Mouse (Mus musculus): Measurements from ENCODE around the gene Fam171a2. TPM values are rescaled to one million over a fixed set of nuclear protein-coding genes. Genes with fewer than 3 reads are reported as not detected.
A peak's percentile ranks its signal among the peaks of the same experiment; 100 is the strongest.

Fam171a2 gene
- polyA plus RNA-seq, 1 experiment from 2014 or later: 7.9 TPM

DNA sequence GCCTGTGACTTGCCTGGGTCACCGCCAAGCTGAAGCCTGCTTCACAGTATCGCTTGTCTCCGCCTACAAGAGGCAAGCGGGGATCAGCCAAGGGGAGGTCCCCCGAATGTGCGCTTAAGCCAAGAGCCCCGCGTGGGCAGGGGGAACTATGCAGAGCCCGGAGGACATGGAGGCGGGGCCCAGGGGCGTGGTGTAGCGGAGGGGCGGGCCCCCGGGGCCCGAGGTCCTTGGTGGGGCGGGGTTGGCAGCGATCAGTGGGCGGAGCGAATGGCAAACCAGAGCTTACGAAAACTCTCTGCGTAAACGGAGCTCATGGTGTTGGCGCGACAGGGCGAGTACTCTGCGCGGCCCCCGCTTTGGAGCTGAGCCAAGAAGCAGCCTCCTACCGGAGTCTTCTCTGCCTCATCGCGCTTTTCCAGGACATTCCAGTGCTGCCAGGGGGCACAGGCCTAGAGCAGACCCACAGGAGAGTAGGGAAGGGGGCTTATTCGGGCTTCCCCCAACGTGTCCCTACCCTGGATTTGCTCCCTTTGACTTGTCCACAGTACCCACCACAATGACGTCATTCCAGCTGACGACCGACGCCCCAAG is 19.7 kb upstream of the Fam171a2 start:
- Histone ChIP-seq H3K9me3 (ENCODE audit: control insufficient read depth, low read length) (no peaks in the 10 kb centered on the region), H3K9ac (ENCODE audit: low read length) (peak overlapping the region; percentile 48), H3K27ac (replicated peaks; ENCODE audit: low read depth, low read length) (no peak overlapping the region), H3K4me2 (ENCODE audit: low read depth, severe bottlenecking) (peak overlapping the region; percentile 90), H3K4me3 (ENCODE audit: low read depth, low read length) (peak overlapping the region; percentile 34), H3K27me3 (ENCODE audit: control insufficient read depth, insufficient read depth, low read length) (peaks cover 3% of the 10 kb centered on the region; the same call in 1 of the 2 replicates), H3K4me1 (ENCODE audit: control insufficient read depth, insufficient read depth, low read length) (peaks cover 6% of the 10 kb centered on the region; the same call in 1 of the 2 replicates), H3K36me3 (ENCODE audit: control insufficient read depth, insufficient read depth, low read length) (no peaks in the 10 kb centered on the region)
- WGBS: under 1% methylated on average over 37 of the region's 37 CpGs
- peak; percentile 93 for ATAC-seq (ENCODE audit: insufficient number of reproducible peaks, low FRiP score, low TSS enrichment, low read depth)
- DNase-seq (ENCODE audit: low spot score): peak; percentile 93

DNA sequence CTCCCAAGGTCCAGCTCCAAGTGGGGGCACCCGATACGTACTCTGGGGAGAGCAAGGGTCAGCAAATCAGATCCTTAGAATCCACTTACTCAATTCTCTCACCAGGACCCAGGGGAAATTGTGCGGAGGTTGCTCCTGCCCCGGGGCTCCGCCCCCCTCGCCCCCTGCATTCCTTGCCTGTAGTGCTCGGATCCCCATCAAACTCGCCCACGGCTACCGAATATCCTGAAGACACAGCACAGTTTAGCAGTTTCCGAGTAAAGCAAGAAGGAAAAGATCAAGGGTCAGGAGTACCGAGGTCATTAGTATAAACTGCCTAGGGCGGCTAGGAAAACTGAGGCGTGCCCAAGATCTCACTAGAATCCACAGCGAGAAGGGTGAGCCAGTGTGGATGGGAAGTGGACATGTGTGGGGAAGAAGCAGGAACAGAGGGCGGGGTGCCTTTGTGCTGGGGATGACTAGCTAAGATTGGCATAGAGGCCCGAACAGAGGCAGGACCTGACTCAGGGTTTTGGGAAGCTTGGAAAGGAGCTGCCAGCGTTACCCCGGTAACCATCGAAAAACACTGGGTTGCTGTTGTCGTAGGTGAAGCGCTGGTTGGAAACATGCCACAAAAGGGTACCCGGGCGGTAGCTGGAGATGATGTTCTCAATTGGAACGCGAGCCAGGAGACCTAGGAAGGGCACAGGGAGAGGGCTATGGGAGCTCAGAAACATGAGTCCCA is 18.4 kb upstream of the Fam171a2 start:
- 12% methylated on average over 26 of the region's 26 CpGs for WGBS
- H3K4me3 ChIP-seq (ENCODE audit: low read depth, low read length): no peak overlapping the region
- no peak for ATAC-seq (ENCODE audit: insufficient number of reproducible peaks, low FRiP score, low TSS enrichment, low read depth)
- H3K27me3 ChIP-seq (ENCODE audit: control insufficient read depth, insufficient read depth, low read length): peaks cover 3% of the 10 kb centered on the region; the same call in 1 of the 2 replicates
- H3K4me2 ChIP-seq (ENCODE audit: low read depth, severe bottlenecking): no peak overlapping the region; the same call in 1 of the 2 replicates
- H3K9me3 ChIP-seq (ENCODE audit: control insufficient read depth, low read length): no peaks in the 10 kb centered on the region
- peak; percentile 55 for DNase-seq (ENCODE audit: low spot score)
- H3K36me3 ChIP-seq (ENCODE audit: control insufficient read depth, insufficient read depth, low read length): no peaks in the 10 kb centered on the region
- no peak overlapping the region for H3K27ac ChIP-seq (replicated peaks; ENCODE audit: low read depth, low read length)
- no peak overlapping the region for H3K9ac ChIP-seq (ENCODE audit: low read length)
- H3K4me1 ChIP-seq (ENCODE audit: control insufficient read depth, insufficient read depth, low read length): peaks cover 6% of the 10 kb centered on the region; the same call in 1 of the 2 replicates

GRCm38 (mm10) chr11:102464901-102465300 is 17.4 kb upstream of the Fam171a2 start:
- H3K27me3 ChIP-seq (ENCODE audit: control insufficient read depth, insufficient read depth, low read length): peaks cover 3% of the 10 kb centered on the region; the same call in 1 of the 2 replicates
- no peak for ATAC-seq (ENCODE audit: insufficient number of reproducible peaks, low FRiP score, low TSS enrichment, low read depth)

DNA sequence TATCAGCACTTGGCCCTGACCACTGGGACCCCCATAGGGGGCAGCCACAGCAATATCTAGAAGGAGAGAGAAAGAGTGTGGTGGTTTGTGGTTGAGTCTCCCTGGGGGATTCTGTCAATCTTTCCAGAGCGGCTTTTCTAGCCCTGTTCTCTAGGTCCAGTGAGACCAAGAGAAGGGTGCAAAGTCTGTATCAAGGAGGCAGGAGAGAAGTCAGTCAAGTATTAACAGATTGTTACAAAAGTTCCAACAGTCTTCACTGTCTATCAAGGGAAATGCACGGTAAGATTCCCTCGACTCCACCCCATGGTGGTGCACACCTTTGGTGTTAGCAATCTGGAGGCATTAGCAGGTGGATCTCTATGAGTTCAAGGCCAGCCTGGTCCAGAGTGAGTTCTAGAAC is 14.3 kb upstream of the Fam171a2 start:
- no peak for DNase-seq (ENCODE audit: low spot score)
- Histone ChIP-seq H3K9me3 (ENCODE audit: control insufficient read depth, low read length) (no peaks in the 10 kb centered on the region), H3K27me3 (ENCODE audit: control insufficient read depth, insufficient read depth, low read length) (peaks cover 3% of the 10 kb centered on the region; the same call in 1 of the 2 replicates), H3K27ac (replicated peaks; ENCODE audit: low read depth, low read length) (no peak overlapping the region), H3K4me1 (ENCODE audit: control insufficient read depth, insufficient read depth, low read length) (0 out of 2 replicates have a peak, but pooled peaks cover 2% of the 10 kb centered on the region), H3K36me3 (ENCODE audit: control insufficient read depth, insufficient read depth, low read length) (no peaks in the 10 kb centered on the region), H3K9ac (ENCODE audit: low read length) (no peak overlapping the region), H3K4me3 (ENCODE audit: low read depth, low read length) (no peak overlapping the region), H3K4me2 (ENCODE audit: low read depth, severe bottlenecking) (no peak overlapping the region)
- 88% methylated on average over 3 of the region's 3 CpGs for WGBS
- ATAC-seq (ENCODE audit: insufficient number of reproducible peaks, low FRiP score, low TSS enrichment, low read depth): no peak

More at GRCm38 (mm10) chr11:102464901-102465300, 17.4 kb upstream of the Fam171a2 start:
- Histone ChIP-seq H3K4me1 (ENCODE audit: control insufficient read depth, insufficient read depth, low read length) (peaks cover 6% of the 10 kb centered on the region; the same call in 1 of the 2 replicates), H3K4me3 (ENCODE audit: low read depth, low read length) (no peak overlapping the region), H3K27ac (replicated peaks; ENCODE audit: low read depth, low read length) (no peak overlapping the region), H3K4me2 (ENCODE audit: low read depth, severe bottlenecking) (no peak overlapping the region), H3K9ac (ENCODE audit: low read length) (no peak overlapping the region), H3K9me3 (ENCODE audit: control insufficient read depth, low read length) (no peaks in the 10 kb centered on the region), H3K36me3 (ENCODE audit: control insufficient read depth, insufficient read depth, low read length) (no peaks in the 10 kb centered on the region)
- DNase-seq (ENCODE audit: low spot score): no peak
- WGBS: 94% methylated on average over 6 of the region's 6 CpGs

DNA sequence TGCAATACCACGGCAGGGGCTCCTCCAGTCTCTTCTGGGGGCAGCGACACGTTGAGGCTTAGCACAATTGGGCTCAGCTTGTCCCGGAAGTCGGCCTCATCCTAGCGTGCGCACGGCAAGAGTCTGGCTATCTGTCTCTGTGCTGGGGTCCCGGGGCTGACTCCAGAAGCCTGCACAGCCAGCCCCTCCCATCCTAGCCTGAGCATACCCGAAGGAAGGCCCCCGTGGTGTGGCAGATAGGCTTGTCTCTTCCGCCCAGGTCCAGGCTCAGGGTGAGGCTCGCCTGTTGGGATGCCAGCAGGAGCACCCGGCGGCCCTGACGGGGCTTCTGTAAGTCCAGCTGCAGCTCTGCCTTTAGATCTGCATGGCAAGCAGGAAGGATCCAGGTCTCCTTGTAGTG is 13.1 kb upstream of the Fam171a2 start:
- 64% methylated on average over 16 of the region's 16 CpGs for WGBS
- Histone ChIP-seq H3K4me3 (ENCODE audit: low read depth, low read length) (no peak overlapping the region), H3K36me3 (ENCODE audit: control insufficient read depth, insufficient read depth, low read length) (no peaks in the 10 kb centered on the region), H3K9me3 (ENCODE audit: control insufficient read depth, low read length) (no peaks in the 10 kb centered on the region), H3K27me3 (ENCODE audit: control insufficient read depth, insufficient read depth, low read length) (peaks cover 3% of the 10 kb centered on the region; the same call in 1 of the 2 replicates), H3K4me2 (ENCODE audit: low read depth, severe bottlenecking) (no peak overlapping the region), H3K4me1 (ENCODE audit: control insufficient read depth, insufficient read depth, low read length) (peaks cover 7% of the 10 kb centered on the region; the same call in 1 of the 2 replicates), H3K27ac (replicated peaks; ENCODE audit: low read depth, low read length) (no peak overlapping the region), H3K9ac (ENCODE audit: low read length) (no peak overlapping the region)
- ATAC-seq (ENCODE audit: insufficient number of reproducible peaks, low FRiP score, low TSS enrichment, low read depth) (no peak), DNase-seq (ENCODE audit: low spot score) (no peak)

DNA sequence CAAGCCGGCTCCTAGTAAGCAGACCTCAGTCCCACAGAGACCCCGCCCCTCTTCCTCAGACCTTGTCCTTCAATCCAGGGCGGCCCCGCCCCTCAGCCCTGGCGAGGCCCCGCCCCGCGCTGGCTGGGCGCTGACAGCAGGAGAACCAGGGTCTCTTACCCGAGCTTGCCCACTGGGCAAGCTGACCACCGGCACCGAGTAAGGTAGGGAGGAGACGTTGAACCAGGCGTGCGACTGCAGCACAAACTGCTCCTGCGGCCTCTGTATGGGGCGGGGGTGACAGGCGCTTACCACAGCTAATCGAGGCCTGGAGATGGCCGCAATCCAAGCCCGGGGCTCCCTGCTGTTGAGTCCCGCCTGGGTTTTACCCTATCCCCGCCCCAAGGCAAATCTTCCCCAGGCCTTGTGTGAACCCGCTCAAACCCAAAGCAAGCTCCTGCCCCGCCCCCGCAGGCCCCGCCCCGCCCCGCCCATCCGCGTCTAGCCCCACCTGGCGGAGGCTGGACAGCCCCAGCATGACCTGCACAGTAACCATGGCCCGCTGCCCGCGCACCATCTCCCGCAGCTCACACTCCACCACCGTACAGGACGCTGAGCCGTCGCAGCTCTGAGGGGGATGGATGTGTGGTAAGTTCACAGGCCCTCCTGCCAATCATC is 8.4 kb upstream of the Fam171a2 start:
- Histone ChIP-seq H3K4me3 (ENCODE audit: low read depth, low read length) (peak overlapping the region; percentile 48), H3K9me3 (ENCODE audit: control insufficient read depth, low read length) (no peaks in the 10 kb centered on the region), H3K27ac (replicated peaks; ENCODE audit: low read depth, low read length) (no peak overlapping the region), H3K36me3 (ENCODE audit: control insufficient read depth, insufficient read depth, low read length) (no peaks in the 10 kb centered on the region; the same call in 1 of the 2 replicates), H3K4me2 (ENCODE audit: low read depth, severe bottlenecking) (peak overlapping the region; percentile 96), H3K4me1 (ENCODE audit: control insufficient read depth, insufficient read depth, low read length) (peaks cover 10% of the 10 kb centered on the region; the same call in 1 of the 2 replicates), H3K9ac (ENCODE audit: low read length) (0 out of 2 replicates have a peak overlapping the region, but pooled peaks have one; percentile 27), H3K27me3 (ENCODE audit: control insufficient read depth, insufficient read depth, low read length) (no peaks in the 10 kb centered on the region; the same call in 1 of the 2 replicates)
- DNase-seq (ENCODE audit: low spot score) (peak; percentile 88), ATAC-seq (ENCODE audit: insufficient number of reproducible peaks, low FRiP score, low TSS enrichment, low read depth) (peak; percentile 85)
- WGBS: under 1% methylated on average over 40 of the region's 40 CpGs

DNA sequence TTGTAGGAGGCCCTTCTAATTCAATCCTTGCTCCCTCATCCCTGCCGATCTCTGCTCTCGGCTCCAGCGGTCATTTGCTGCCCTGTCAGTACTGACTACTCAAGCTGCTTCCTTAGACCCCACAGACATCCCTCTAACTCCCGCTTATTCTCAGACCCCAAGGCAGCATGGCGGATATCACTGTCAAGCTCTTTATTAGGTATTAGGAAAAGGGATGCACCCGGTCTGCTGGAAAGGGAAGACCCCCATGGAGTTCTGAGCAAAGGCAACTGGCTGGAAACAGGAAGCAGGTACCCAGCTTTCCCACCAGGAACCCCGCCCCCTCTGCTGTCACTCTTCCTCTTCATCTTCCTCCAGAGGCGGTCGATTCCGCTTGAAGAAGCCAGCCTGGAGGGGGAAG is 5.6 kb upstream of the Fam171a2 start:
- peaks cover 5% of the 10 kb centered on the region; the same call in 1 of the 2 replicates for H3K27me3 ChIP-seq (ENCODE audit: control insufficient read depth, insufficient read depth, low read length)
- DNase-seq (ENCODE audit: low spot score) (no peak), ATAC-seq (ENCODE audit: insufficient number of reproducible peaks, low FRiP score, low TSS enrichment, low read depth) (no peak)
- no peak overlapping the region for H3K4me2 ChIP-seq (ENCODE audit: low read depth, severe bottlenecking)
- H3K27ac ChIP-seq (replicated peaks; ENCODE audit: low read depth, low read length): no peak overlapping the region
- H3K9ac ChIP-seq (ENCODE audit: low read length): no peak overlapping the region
- no peaks in the 10 kb centered on the region; the same call in 1 of the 2 replicates for H3K36me3 ChIP-seq (ENCODE audit: control insufficient read depth, insufficient read depth, low read length)
- WGBS: 22% methylated on average over 10 of the region's 10 CpGs
- peaks cover 12% of the 10 kb centered on the region; the same call in 1 of the 2 replicates for H3K4me1 ChIP-seq (ENCODE audit: control insufficient read depth, insufficient read depth, low read length)
- no peak overlapping the region for H3K4me3 ChIP-seq (ENCODE audit: low read depth, low read length)
- no peaks in the 10 kb centered on the region for H3K9me3 ChIP-seq (ENCODE audit: control insufficient read depth, low read length)
